8 mouse cellular contexts compared by ENCODE assay signal in the genomic region with DNA sequence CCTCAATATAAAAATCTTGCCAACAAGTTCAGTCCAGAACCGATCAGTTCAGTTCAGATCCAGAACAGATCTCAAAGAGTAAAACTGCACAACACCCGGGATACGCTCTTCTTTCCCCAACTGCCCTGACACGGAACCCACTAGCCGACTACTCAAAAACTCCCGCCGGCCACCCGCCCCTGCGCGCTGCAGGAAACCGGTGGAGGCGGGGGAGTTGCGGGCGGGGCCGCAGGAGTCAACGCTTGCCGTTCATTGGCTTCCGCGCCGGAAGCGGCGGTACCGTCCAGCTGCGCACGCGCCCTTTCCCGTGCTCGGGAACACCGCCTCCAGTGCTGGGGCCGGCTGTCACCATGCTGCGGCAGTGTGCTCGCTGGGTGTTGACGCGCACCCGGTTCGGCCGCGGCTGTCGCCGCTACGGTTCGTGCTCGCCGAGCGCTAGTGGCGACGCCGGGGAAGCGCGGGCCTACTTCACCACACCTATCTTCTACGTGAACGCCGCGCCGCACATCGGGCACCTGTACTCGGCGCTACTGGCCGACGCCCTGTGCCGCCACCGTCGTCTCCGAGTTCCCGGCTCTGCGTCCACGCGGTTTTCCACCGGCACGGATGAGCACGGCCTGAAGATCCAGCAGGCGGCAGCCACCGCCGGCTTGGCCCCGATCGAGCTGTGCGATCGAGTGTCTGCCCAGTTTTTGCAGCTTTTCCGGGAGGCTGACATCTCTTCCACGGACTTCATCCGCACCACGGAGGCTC. TPM values are rescaled to one million over a fixed set of nuclear protein-coding genes. Genes with fewer than 3 reads are reported as not detected.
DNase-seq lines count a peak whose midpoint lies in the region; ATAC-seq lines count a peak whose summit lies in the region.

Mars2 (plus strand) TSS at position 288 of the 753 bp plus-strand sequence.

- H3K27me3 ChIP-seq in hindbrain, embryonic 10.5 days (ENCODE audit: insufficient read depth, poor library complexity, severe bottlenecking): no peaks in the 10 kb centered on the region

- DNase-seq in MN1 (ENCODE audit: low spot score): peak; percentile 95
- DNase-seq in cerebellum, adult 9-10 months: peak; percentile 91
- DNase-seq in hindbrain, embryonic 10.5 days (ENCODE audit: low spot score): peak; percentile 96
- DNase-seq in layer of hippocampus, postnatal 14 days (ENCODE audit: low spot score in 2 of 2): peak; percentile 94 to 97
- peak; percentile 97 for DNase-seq in lung, postnatal 14 days
- peak; percentile 84 for DNase-seq in retina, adult 2 months (ENCODE audit: low read depth, low spot score)
- peak; percentile 94 to 96 for DNase-seq in thymus, postnatal 36 days

- H3K27ac ChIP-seq in hindbrain, embryonic 10.5 days: peak within 1 kb of the TSS; percentile 86

- H3K36me3 ChIP-seq in hindbrain, embryonic 10.5 days: peaks cover under 1% of the 10 kb centered on the region; the same call in 1 of the 2 replicates

- H3K4me3 ChIP-seq in hindbrain, embryonic 10.5 days: peak within 1 kb of the TSS; percentile 73

- WGBS in hindbrain, embryonic 10.5 days: under 1% methylated on average over 82 of the region's 82 CpGs

- no peaks in the 10 kb centered on the region for H3K9me3 ChIP-seq in hindbrain, embryonic 10.5 days

- peak; percentile 97 for ATAC-seq in frontal cortex, adult (ENCODE audit: low TSS enrichment)

- peaks cover 36% of the 10 kb centered on the region for H3K4me1 ChIP-seq in hindbrain, embryonic 10.5 days (replicated peaks)

RNA-seq across cellular contexts. Expression of gene Mars2, which starts in this region (rescaled TPM):
- 2.7 and 3.2 TPM in 2 replicates for polyA plus RNA-seq in hindbrain, embryonic 10.5 days (2016; fragmentation: Nextera tagmentation; extraction: Ambion mirVana)
- total RNA-seq in layer of hippocampus, postnatal 14 days (2021): 10 to 100 TPM; 10.6 TPM

Comparison
In these comparisons a context has a peak if more than half of its experiments do, and no peak if none do; other contexts are left out.
1. Peak in every context shown above with its lines: DNase-seq, ATAC-seq, H3K4me3 ChIP-seq and H3K27ac ChIP-seq.